Mouse (Mus musculus) forebrain, embryonic 16.5 days (tissue): ENCODE results near the gene Ddx31. TPM values are rescaled to one million over a fixed set of nuclear protein-coding genes. Genes with fewer than 3 reads are reported as not detected.

Experiments used
- ATAC-seq: fragments of 200-750 bp; cut with Nextera tagmentation; 2 replicates; pipeline ENCODE4 v1.8.0; 2017; ENCODE audit warnings: mild to moderate bottlenecking, moderate library complexity
- H3K27ac ChIP-seq: fragments of 300-500 bp; sonication (generic); 2 replicates; pipeline ENCODE4 v1.5.1; 2014; ENCODE audit warnings: low read length, control low read depth
- H3K27me3 ChIP-seq: fragments of 300-500 bp; sonication (generic); replicated peaks from 2 replicates; pipeline ENCODE4 v1.6.1; 2014; ENCODE audit warnings: low read length; ENCODE audit not compliant: control insufficient read depth, insufficient read depth
- H3K36me3 ChIP-seq: fragments of 300-500 bp; sonication (generic); 2 replicates; pipeline ENCODE4 v1.6.1; 2014; ENCODE audit not compliant: control insufficient read depth, insufficient read depth
- H3K4me1 ChIP-seq: fragments of 300-500 bp; sonication (generic); replicated peaks from 2 replicates; pipeline ENCODE4 v1.6.1; 2014; ENCODE audit warnings: low read length; ENCODE audit not compliant: control insufficient read depth, insufficient read depth
- H3K4me2 ChIP-seq: fragments of 300-500 bp; sonication (generic); 2 replicates; pipeline ENCODE4 v1.6.1; 2014; ENCODE audit warnings: mild to moderate bottlenecking, low read length, control low read depth
- H3K4me3 ChIP-seq: fragments of 300-500 bp; sonication (generic); replicated peaks from 2 replicates; pipeline ENCODE4 v1.5.1; 2014; ENCODE audit warnings: mild to moderate bottlenecking, low read length, control low read depth
- H3K9ac ChIP-seq: fragments of 300-500 bp; sonication (generic); replicated peaks from 2 replicates; pipeline ENCODE4 v1.6.1; 2014; ENCODE audit warnings: low read depth, low read length, control low read depth
- H3K9me3 ChIP-seq: fragments of 300-500 bp; sonication (generic); 2 replicates; pipeline ENCODE4 v1.6.1; 2016; ENCODE audit warnings: low read length; ENCODE audit not compliant: control insufficient read depth
- WGBS: fragments of 180-500 bp; shearing (Covaris S2); extraction: QIAGEN DNeasy Blood & Tissue Kit; methylation state at CpG from one replicate; pipeline ENCODE4 v1.1.7; 2014; 5-methylcytosine and 5-hydroxymethylcytosine counted together
- polyA plus RNA-seq: library from polyadenylated mRNA; unstranded; fragments of >200 nt; fragmentation: Nextera tagmentation; extraction: Ambion mirVana; gene quantifications from 2 replicates; pipeline ENCODE4 v1.2.1, GENCODE M21; 2015

Gene Ddx31
- polyA plus RNA-seq, 1 experiment from 2014 or later: 17.6 TPM

- H3K36me3 ChIP-seq: no peaks in the 10 kb centered on the region
- H3K4me2 ChIP-seq: no peak overlapping the region
- 20% methylated on average over 5 of the region's 5 CpGs for WGBS
- H3K9ac ChIP-seq: no peak overlapping the region
- no peaks in the 10 kb centered on the region for H3K9me3 ChIP-seq
- peaks cover 4% of the 10 kb centered on the region; the same call in 1 of the 2 replicates for H3K27me3 ChIP-seq
- no peak overlapping the region for H3K4me3 ChIP-seq
- no peaks in the 10 kb centered on the region for H3K4me1 ChIP-seq
- no peak for ATAC-seq
- no peak overlapping the region for H3K27ac ChIP-seq
Measured at GRCm38 (mm10) chr2:28810260-28811013, 29.8 kb upstream of the Ddx31 start.

GRCm38 (mm10) chr2:28818866-28819265 lies 21.3 kb upstream of the Ddx31 start:
- 77% methylated on average over 4 of the region's 4 CpGs for WGBS
- ATAC-seq: no peak

GRCm38 (mm10) chr2:28829265-28829664 lies 10.9 kb upstream of the Ddx31 start:
- no peaks in the 10 kb centered on the region for H3K9me3 ChIP-seq
- H3K27me3 ChIP-seq: no peaks in the 10 kb centered on the region
- H3K4me2 ChIP-seq: no peak overlapping the region
- H3K36me3 ChIP-seq: peaks cover 43% of the 10 kb centered on the region
- no peak overlapping the region for H3K4me3 ChIP-seq
- no peak overlapping the region for H3K9ac ChIP-seq
- no peaks in the 10 kb centered on the region for H3K4me1 ChIP-seq
- WGBS: 43% methylated on average over 4 of the region's 4 CpGs
- ATAC-seq: no peak
- no peak overlapping the region for H3K27ac ChIP-seq

More at GRCm38 (mm10) chr2:28818866-28819265, 21.3 kb upstream of the Ddx31 start:
- Histone ChIP-seq H3K4me3 (no peak overlapping the region), H3K27me3 (no peaks in the 10 kb centered on the region), H3K4me2 (no peak overlapping the region), H3K4me1 (no peaks in the 10 kb centered on the region), H3K36me3 (peaks cover 2% of the 10 kb centered on the region; the same call in 1 of the 2 replicates), H3K9ac (no peak overlapping the region), H3K27ac (no peak overlapping the region), H3K9me3 (no peaks in the 10 kb centered on the region)

- Histone ChIP-seq H3K27me3 (no peaks in the 10 kb centered on the region), H3K36me3 (peaks cover 30% of the 10 kb centered on the region), H3K9me3 (no peaks in the 10 kb centered on the region), H3K4me3 (no peak overlapping the region), H3K4me2 (no peak overlapping the region), H3K9ac (no peak overlapping the region), H3K27ac (no peak overlapping the region), H3K4me1 (peaks cover 20% of the 10 kb centered on the region)
- WGBS: 77% methylated on average over 3 of the region's 3 CpGs
- ATAC-seq: no peak
Measured at GRCm38 (mm10) chr2:28836181-28836940, 3.8 kb upstream of the Ddx31 start.

GRCm38 (mm10) chr2:28839501-28840221 lies 545 bp upstream of the Ddx31 start:
- Histone ChIP-seq H3K4me1 (peaks cover 35% of the 10 kb centered on the region), H3K27ac (peak overlapping the region; percentile 72), H3K27me3 (no peaks in the 10 kb centered on the region), H3K36me3 (peaks cover 5% of the 10 kb centered on the region; the same call in 1 of the 2 replicates), H3K9me3 (no peaks in the 10 kb centered on the region), H3K9ac (peak overlapping the region; percentile 92), H3K4me3 (peak overlapping the region; percentile 98), H3K4me2 (peak overlapping the region; percentile 99)
- peak; percentile 61 for ATAC-seq
- under 1% methylated on average over 46 of the region's 53 CpGs for WGBS

GRCm38 (mm10) chr2:28842042-28842441 lies 1.8 kb downstream of the Ddx31 start:
- H3K4me3 ChIP-seq: no peak overlapping the region
- H3K4me1 ChIP-seq: peaks cover 35% of the 10 kb centered on the region
- peak overlapping the region; percentile 92 for H3K4me2 ChIP-seq
- no peak overlapping the region for H3K9ac ChIP-seq
- 0 out of 2 replicates have a peak, but pooled peaks cover 4% of the 10 kb centered on the region for H3K36me3 ChIP-seq
- H3K27ac ChIP-seq: no peak overlapping the region
- 82% methylated on average over 3 of the region's 3 CpGs for WGBS
- H3K27me3 ChIP-seq: no peaks in the 10 kb centered on the region
- no peaks in the 10 kb centered on the region for H3K9me3 ChIP-seq
- no peak for ATAC-seq

- Histone ChIP-seq H3K36me3 (peaks cover 15% of the 10 kb centered on the region), H3K27ac (no peak overlapping the region), H3K27me3 (no peaks in the 10 kb centered on the region), H3K9ac (no peak overlapping the region), H3K4me2 (no peak overlapping the region), H3K4me1 (no peaks in the 10 kb centered on the region), H3K9me3 (no peaks in the 10 kb centered on the region), H3K4me3 (no peak overlapping the region)
- no peak for ATAC-seq
- WGBS: 90% methylated on average over 2 of the region's 2 CpGs
Measured at GRCm38 (mm10) chr2:28848879-28849278, 8.7 kb downstream of the Ddx31 start.

GRCm38 (mm10) chr2:28852594-28852993 lies 12.4 kb downstream of the Ddx31 start:
- Histone ChIP-seq H3K27ac (no peak overlapping the region), H3K36me3 (peaks cover 10% of the 10 kb centered on the region), H3K4me1 (no peaks in the 10 kb centered on the region), H3K4me3 (no peak overlapping the region), H3K4me2 (no peak overlapping the region), H3K27me3 (no peaks in the 10 kb centered on the region), H3K9ac (no peak overlapping the region), H3K9me3 (no peaks in the 10 kb centered on the region)
- WGBS: 89% methylated on average over 3 of the region's 3 CpGs
- ATAC-seq: no peak

GRCm38 (mm10) chr2:28855773-28856172 lies 15.6 kb downstream of the Ddx31 start:
- Histone ChIP-seq H3K4me2 (no peak overlapping the region), H3K36me3 (peaks cover 7% of the 10 kb centered on the region; the same call in 1 of the 2 replicates), H3K27ac (no peak overlapping the region), H3K4me1 (no peaks in the 10 kb centered on the region), H3K27me3 (no peaks in the 10 kb centered on the region), H3K9ac (no peak overlapping the region), H3K4me3 (no peak overlapping the region), H3K9me3 (no peaks in the 10 kb centered on the region)
- 94% methylated on average over 2 of the region's 2 CpGs for WGBS
- no peak for ATAC-seq
